In genomic region chr11:3151358-3151757, GRCm38 (mm10) we compare ENCODE assay signal across 8 mouse cellular contexts. TPM values are rescaled to one million over a fixed set of nuclear protein-coding genes. Genes with fewer than 3 reads are reported as not detected.
DNase-seq lines count a peak whose midpoint lies in the region; ATAC-seq and TF ChIP-seq lines count a peak whose summit lies in the region.
"Not testable (repeated sequence)": the region's sequence is repeated elsewhere in the genome, so short reads cannot be mapped to it uniquely, and the experiment has no call there.

No protein-coding gene starts in this region.

- POLR2A ChIA-PET in Patski (lab: Charles Lee), result interaction anchor here (1.1 to 3.2 kb wide), 5 partner anchors 11 to 23 kb away, joined by 3 to 27 read pairs (median 5); no protein-coding TSS in a partner anchor

- TF ChIP-seq CTCF in Patski (IDR thresholded peaks at IDR 0.05), result not testable (repeated sequence)

- H3K9ac ChIP-seq in heart, embryonic 14.5 days (ENCODE audit: low read length); intestine, embryonic 15.5 days; limb, embryonic 14.5 days (ENCODE audit: low read depth, low read length, severe bottlenecking): not testable (repeated sequence)

- H3K4me2 ChIP-seq in heart, embryonic 14.5 days (ENCODE audit: low read length); intestine, embryonic 15.5 days (replicated peaks); limb, embryonic 14.5 days (replicated peaks; ENCODE audit: low read depth, low read length, severe bottlenecking): not testable (repeated sequence)

- H3K36me3 ChIP-seq in heart, embryonic 14.5 days (ENCODE audit: control insufficient read depth, insufficient read depth, low read length); intestine, embryonic 15.5 days; limb, embryonic 14.5 days (ENCODE audit: control insufficient read depth, insufficient read depth, low read length): not testable (repeated sequence)

- WGBS in heart, embryonic 14.5 days, result 82% methylated on average over 4 of the region's 4 CpGs
- WGBS in intestine, embryonic 15.5 days, result 93% methylated on average over 4 of the region's 4 CpGs
- 87% methylated on average over 4 of the region's 4 CpGs for WGBS in limb, embryonic 14.5 days

- CTCF ChIA-PET in Patski (lab: Charles Lee), result interaction anchor here (17.5 to 29.7 kb wide), 3 partner anchors 15 to 39 kb away, joined by 518 to 1630 read pairs (median 545); partner anchors contain the start of gene Sfi1

- not testable (repeated sequence) for H3K4me3 ChIP-seq in heart, embryonic 14.5 days (ENCODE audit: control insufficient read depth in 1 of 2, insufficient read depth in 1 of 2, low read depth in 1 of 2, low read length in 2 of 2); intestine, embryonic 15.5 days (replicated peaks); limb, embryonic 14.5 days (replicated peaks; ENCODE audit: low read length)

- ATAC-seq in Patski, result peak; percentile 58
- ATAC-seq in erythroid progenitor cell, adult 5-6 weeks (replicated peaks; ENCODE audit: low FRiP score, poor library complexity, severe bottlenecking), result peak; percentile 6; the same call in 1 of the 2 replicates
- peak; percentile 27; the same call in 1 of the 2 replicates for ATAC-seq in heart, embryonic 14.5 days (ENCODE audit: insufficient number of reproducible peaks, insufficient read depth, low FRiP score, low read depth)
- ATAC-seq in intestine, embryonic 15.5 days, result 0 out of 2 replicates have a peak, but pooled peaks have one; percentile 11
- ATAC-seq in limb, embryonic 14.5 days (ENCODE audit: low FRiP score, low read depth), result 0 out of 2 replicates have a peak, but pooled peaks have one; percentile 7
- peak; percentile 14; the same call in 1 of the 2 replicates for ATAC-seq in monocyte, adult 5-6 weeks (replicated peaks; ENCODE audit: insufficient number of reproducible peaks, low FRiP score, low TSS enrichment, poor library complexity, severe bottlenecking)

- not testable (repeated sequence) for TF ChIP-seq POLR2A in limb, embryonic 14.5 days (IDR thresholded peaks at IDR 0.05; ENCODE audit: borderline replicate concordance, extremely low read depth, insufficient read depth, insufficient read length)

- H3K4me1 ChIP-seq in heart, embryonic 14.5 days (ENCODE audit: control insufficient read depth in 2 of 2, insufficient read depth in 2 of 2, low read length in 2 of 2); intestine, embryonic 15.5 days (replicated peaks); limb, embryonic 14.5 days (ENCODE audit: control insufficient read depth, insufficient read depth, low read length): not testable (repeated sequence)

- not testable (repeated sequence) for H3K9me3 ChIP-seq in heart, embryonic 14.5 days (ENCODE audit: control insufficient read depth, low read length); intestine, embryonic 15.5 days
- peaks cover 10% of the 10 kb centered on the region for H3K9me3 ChIP-seq in limb, embryonic 14.5 days (ENCODE audit: control insufficient read depth, low read length)

- not testable (repeated sequence) for DNase-seq in Patski (ENCODE audit: low read depth, low spot score)
- DNase-seq in limb, embryonic 14.5 days (ENCODE audit: low spot score), result peak; percentile 1
- DNase-seq in lung, postnatal 10 days, result peak; percentile 22
- peak; percentile 59 for DNase-seq in urinary bladder, adult 2 months (ENCODE audit: low spot score)

- not testable (repeated sequence) for H3K27ac ChIP-seq in heart, embryonic 14.5 days (replicated peaks in 1 of 2; ENCODE audit: control insufficient read depth in 1 of 2, insufficient read depth in 1 of 2, low read depth in 2 of 2, low read length in 2 of 2); intestine, embryonic 15.5 days; limb, embryonic 14.5 days (replicated peaks; ENCODE audit: low read depth, low read length)

- in situ Hi-C loops in Patski (cut with MboI; ENCODE audit: low pct_unique_long_range_greater_than_20kb), result not testable (repeated sequence)

- H3K27me3 ChIP-seq in Patski; heart, embryonic 14.5 days (ENCODE audit: control insufficient read depth, insufficient read depth, low read length); intestine, embryonic 15.5 days (replicated peaks); limb, embryonic 14.5 days (ENCODE audit: control insufficient read depth, insufficient read depth, low read length): not testable (repeated sequence)

RNA-seq across cellular contexts. Expression of gene Sfi1, which starts 41.9 kb away (rescaled TPM):
- 32.3 TPM for polyA plus RNA-seq in Patski (2021)
- 0.42 and 0.72 TPM in 2 replicates for total RNA-seq in erythroid progenitor cell, adult 5-6 weeks (2015; ENCODE audit: low replicate concordance)
- 1.1 and 18.9 TPM in 2 replicates for total RNA-seq in erythroid progenitor cell, adult 5-6 weeks (2017; ENCODE audit: low replicate concordance)
- 8.8 and 9.2 TPM in 2 replicates for polyA plus RNA-seq in heart, embryonic 14.5 days (2014; fragmentation: Nextera tagmentation; extraction: Ambion mirVana)
- 12.3 and 13.0 TPM in 2 replicates for polyA plus RNA-seq in intestine, embryonic 15.5 days (2015; fragmentation: Nextera tagmentation; extraction: Ambion mirVana)
- polyA plus RNA-seq in limb, embryonic 14.5 days (2012; rRNA removed), result 34.6 and 39.4 TPM in 2 replicates
- polyA plus RNA-seq in limb, embryonic 14.5 days (2014; fragmentation: Nextera tagmentation; extraction: Ambion mirVana), result 10.1 and 11.7 TPM in 2 replicates
- total RNA-seq in monocyte, adult 5-6 weeks (2017), result 30.9 to 63.3 TPM (median 32.0 TPM) in 3 replicates
- 27.2 and 38.1 TPM in 2 replicates for polyA plus RNA-seq in urinary bladder, adult 2 months (2012; rRNA removed)

RNA-seq across cellular contexts. Expression of gene Eif4enif1, which starts 50.8 kb away (rescaled TPM):
- 69.8 TPM for polyA plus RNA-seq in Patski (2021)
- 111 and 147 TPM in 2 replicates for total RNA-seq in erythroid progenitor cell, adult 5-6 weeks (2015; ENCODE audit: low replicate concordance)
- 127 and 128 TPM in 2 replicates for total RNA-seq in erythroid progenitor cell, adult 5-6 weeks (2017; ENCODE audit: low replicate concordance)
- polyA plus RNA-seq in heart, embryonic 14.5 days (2014; fragmentation: Nextera tagmentation; extraction: Ambion mirVana), result 45.1 and 47.5 TPM in 2 replicates
- 40.0 and 40.4 TPM in 2 replicates for polyA plus RNA-seq in intestine, embryonic 15.5 days (2015; fragmentation: Nextera tagmentation; extraction: Ambion mirVana)
- 87.8 and 103 TPM in 2 replicates for polyA plus RNA-seq in limb, embryonic 14.5 days (2012; rRNA removed)
- 55.9 and 68.7 TPM in 2 replicates for polyA plus RNA-seq in limb, embryonic 14.5 days (2014; fragmentation: Nextera tagmentation; extraction: Ambion mirVana)
- total RNA-seq in monocyte, adult 5-6 weeks (2017), result 63.9 to 84.5 TPM (median 83.3 TPM) in 3 replicates
- 49.4 and 50.8 TPM in 2 replicates for polyA plus RNA-seq in urinary bladder, adult 2 months (2012; rRNA removed)

Comparison
In these comparisons a context has a peak if more than half of its experiments do, and no peak if none do; other contexts are left out.
1. ATAC-seq: peak in every context shown above with its lines; median percentile 58 in Patski; 27 in heart, embryonic 14.5 days; 14 in monocyte, adult 5-6 weeks; 11 in intestine, embryonic 15.5 days; 7 in limb, embryonic 14.5 days; 6 in erythroid progenitor cell, adult 5-6 weeks.